Mouse (Mus musculus): ENCODE data around the gene Birc7.

DNA sequence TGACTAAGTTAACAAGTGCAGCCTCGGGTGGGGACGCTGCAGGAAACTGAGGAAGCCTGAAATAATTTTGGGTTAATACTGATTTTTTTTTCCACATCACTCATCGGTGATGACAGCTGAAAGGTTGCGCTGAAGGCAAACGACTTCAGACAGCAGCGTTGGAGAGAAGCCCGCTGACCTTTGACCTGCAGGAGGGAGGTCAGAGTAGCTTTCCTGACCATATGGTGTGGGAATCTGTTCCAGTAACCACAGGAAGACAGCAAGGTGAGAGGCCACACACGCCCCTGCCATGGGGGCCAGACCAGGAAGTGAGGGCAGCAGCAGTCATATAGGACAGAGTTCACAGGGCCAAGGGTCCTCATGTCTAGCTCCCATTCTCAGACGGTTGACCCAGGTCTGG lies 47.5 kb upstream of the Birc7 start:
- TF ChIP-seq CTCF (IDR thresholded peaks at IDR 0.05; ENCODE audit: extremely low read depth, insufficient read depth, insufficient read length, insufficient replicate concordance) (no peak), POLR2A (IDR thresholded peaks at IDR 0.05; ENCODE audit: low read depth, low read length) (no peak)
